Mouse (Mus musculus): ENCODE results near the gene Fgf14.
"Not testable (repeated sequence)": the region's sequence is repeated elsewhere in the genome, so short reads cannot be mapped to it uniquely, and the experiment has no call there.

Gene Fgf14

GRCm38 (mm10) chr14:124676506-124677177, at the start of gene Fgf14:
Fgf14 (minus strand) TSS chr14:124677127.
- in situ Hi-C loops (cut with MboI, MseI): no loop called here

GRCm38 (mm10) chr14:124677379-124677778, 452 bp upstream of the Fgf14 start:
- in situ Hi-C loops (cut with MboI, MseI): no loop called here

GRCm38 (mm10) chr14:124675654-124676505, 1.0 kb downstream of the Fgf14 start:
- in situ Hi-C loops (cut with MboI, MseI): no loop called here

GRCm38 (mm10) chr14:124675142-124675653, 1.7 kb downstream of the Fgf14 start:
- in situ Hi-C loops (cut with MboI, MseI): no loop called here

- in situ Hi-C loops (cut with MboI, MseI): no loop called here
These were observed 2.3 kb downstream of the Fgf14 start for GRCm38 (mm10) chr14:124674536-124675141.

GRCm38 (mm10) chr14:124669739-124670138, 7.2 kb downstream of the Fgf14 start:
- in situ Hi-C loops (cut with MboI, MseI): no loop called here

GRCm38 (mm10) chr14:124642822-124643221, 34.1 kb downstream of the Fgf14 start:
- in situ Hi-C loops (cut with MboI, MseI): no loop called here

- in situ Hi-C loops (cut with MboI, MseI): no loop called here
These were observed 42.0 kb downstream of the Fgf14 start for GRCm38 (mm10) chr14:124634881-124635280.

- in situ Hi-C loops (cut with MboI, MseI): no loop called here
These were observed 63.5 kb downstream of the Fgf14 start for GRCm38 (mm10) chr14:124613473-124613872.

- in situ Hi-C loops (cut with MboI, MseI): no loop called here
These were observed 70.8 kb downstream of the Fgf14 start for GRCm38 (mm10) chr14:124606036-124606711.

GRCm38 (mm10) chr14:124605031-124605743, 71.7 kb downstream of the Fgf14 start:
- in situ Hi-C loops (cut with MboI, MseI): no loop called here

- in situ Hi-C loops (cut with MboI, MseI): no loop called here
These were observed 100.4 kb downstream of the Fgf14 start for GRCm38 (mm10) chr14:124576571-124576970.

GRCm38 (mm10) chr14:124575130-124575885, 101.6 kb downstream of the Fgf14 start:
- in situ Hi-C loops (cut with MboI, MseI): no loop called here

- in situ Hi-C loops (cut with MboI, MseI): no loop called here
These were observed 110.5 kb downstream of the Fgf14 start for GRCm38 (mm10) chr14:124566445-124566844.

GRCm38 (mm10) chr14:124561544-124561943, 115.4 kb downstream of the Fgf14 start:
- in situ Hi-C loops (cut with MboI, MseI): no loop called here

GRCm38 (mm10) chr14:124536106-124536505, 140.8 kb downstream of the Fgf14 start:
- in situ Hi-C loops (cut with MboI, MseI): no loop called here

GRCm38 (mm10) chr14:124535376-124535775, 141.6 kb downstream of the Fgf14 start:
- in situ Hi-C loops (cut with MboI, MseI): not testable (repeated sequence)

- in situ Hi-C loops (cut with MboI, MseI): no loop called here
These were observed 144.9 kb downstream of the Fgf14 start for GRCm38 (mm10) chr14:124532051-124532450.

- in situ Hi-C loops (cut with MboI, MseI): no loop called here
These were observed 164.9 kb downstream of the Fgf14 start for GRCm38 (mm10) chr14:124512009-124512408.

GRCm38 (mm10) chr14:124488971-124489370, 188.0 kb downstream of the Fgf14 start:
- in situ Hi-C loops (cut with MboI, MseI): no loop called here

All from T-helper 1 cell (primary cell).